Mouse (Mus musculus): ENCODE data around the gene Mkrn2. TPM values are rescaled to one million over a fixed set of nuclear protein-coding genes. Genes with fewer than 3 reads are reported as not detected.

Gene Mkrn2
- polyA plus RNA-seq, 1 experiment: 17.0 TPM

DNA sequence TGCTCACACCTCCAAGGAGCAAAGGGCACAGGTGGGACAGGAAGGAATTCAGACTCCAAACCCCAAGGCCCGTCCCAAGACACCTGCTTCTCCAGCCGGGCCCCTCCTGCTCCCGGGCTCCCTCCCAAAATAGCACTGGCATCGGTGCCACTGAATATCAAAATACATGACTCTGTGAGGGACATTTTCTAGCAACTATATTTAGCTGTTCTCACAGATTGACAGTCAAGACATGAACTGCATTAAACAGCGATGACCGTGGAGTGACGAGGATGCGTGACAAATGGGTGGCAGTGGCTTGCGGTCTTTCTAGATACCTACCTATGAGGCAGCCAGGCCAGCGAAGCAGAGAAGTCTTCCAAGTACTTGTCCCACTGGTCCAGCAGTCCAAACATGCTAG, 15.4 kb upstream of the Mkrn2 start:
- TF ChIP-seq MAX (IDR thresholded peaks at IDR 0.05; ENCODE audit: low read depth) (no peak), MYOD1 (IDR thresholded peaks at IDR 0.05; ENCODE audit: control insufficient read depth in 1 of 3, insufficient read length in 2 of 3, low read depth in 2 of 3) (peak in 1 of 3 experiments; percentile 38), E2F4 (IDR thresholded peaks at IDR 0.05; ENCODE audit: insufficient read depth) (no peak), TCF3 (IDR thresholded peaks at IDR 0.05; ENCODE audit: insufficient read length, low read depth) (no peak), POLR2A (IDR thresholded peaks at IDR 0.05; ENCODE audit: insufficient read length, low read depth) (no peak), TCF12 (IDR thresholded peaks at IDR 0.05; ENCODE audit: insufficient read depth, poor library complexity, severe bottlenecking) (no peak), SRF (IDR thresholded peaks at IDR 0.05; ENCODE audit: control insufficient read depth, insufficient read length, low read depth) (no peak), MYOG (IDR thresholded peaks at IDR 0.05; ENCODE audit: control insufficient read depth in 1 of 3, insufficient read depth in 1 of 3, insufficient read length in 2 of 3, low read depth in 2 of 3) (peak in 1 of 3 experiments; percentile 22)
- no peaks in the 10 kb centered on the region for H3K79me2 ChIP-seq (ENCODE audit: control insufficient read depth, insufficient read depth)
- H3K4me2 ChIP-seq (ENCODE audit: low read depth): no peak overlapping the region
- H3K36me3 ChIP-seq (ENCODE audit: control insufficient read depth, insufficient read depth): no peaks in the 10 kb centered on the region
- H3K4me3 ChIP-seq: no peak overlapping the region
- no peak overlapping the region for H3ac ChIP-seq (ENCODE audit: control insufficient read depth, insufficient read length)
- H3K27me3 ChIP-seq (ENCODE audit: control insufficient read depth, insufficient read depth, insufficient read length): no peaks in the 10 kb centered on the region

DNA sequence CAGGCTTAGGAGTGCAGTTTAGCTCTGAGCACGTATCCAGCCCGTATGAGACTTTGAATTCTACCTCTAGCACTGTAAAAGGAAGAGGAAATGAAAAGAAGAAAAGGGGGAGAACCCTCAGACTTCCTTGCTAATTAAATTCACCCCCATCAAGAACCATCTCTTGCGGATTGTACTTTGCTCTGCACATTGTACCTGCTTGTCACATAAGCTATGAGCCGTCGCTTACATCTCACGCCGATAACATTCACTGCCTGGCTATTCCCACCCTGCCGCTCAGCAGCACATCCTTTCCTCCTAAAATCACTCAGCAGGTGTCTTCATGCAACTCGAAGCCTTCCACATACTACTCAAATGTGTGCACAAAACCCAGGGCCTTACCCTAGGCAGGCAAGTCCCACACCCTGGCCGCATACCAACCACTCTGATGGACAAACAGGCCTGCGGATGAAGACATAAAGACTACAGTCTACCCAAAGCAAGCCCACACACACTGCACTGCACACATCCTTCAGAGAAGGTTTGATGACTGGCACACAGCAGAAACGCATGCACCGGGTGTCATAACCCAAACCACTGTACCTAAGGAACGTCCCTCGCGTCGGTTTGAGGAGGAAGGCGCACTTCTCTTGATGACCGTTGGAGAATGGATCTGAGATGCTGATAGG, 9.9 kb upstream of the Mkrn2 start:
- Histone ChIP-seq H3K27me3 (ENCODE audit: control insufficient read depth, insufficient read depth, insufficient read length) (no peaks in the 10 kb centered on the region), H3K36me3 (ENCODE audit: control insufficient read depth, insufficient read depth) (no peaks in the 10 kb centered on the region), H3K4me2 (ENCODE audit: low read depth) (no peak overlapping the region), H3K4me3 (no peak overlapping the region), H3K79me2 (ENCODE audit: control insufficient read depth, insufficient read depth) (no peaks in the 10 kb centered on the region), H3ac (ENCODE audit: control insufficient read depth, insufficient read length) (no peak overlapping the region)
- no peak for TF ChIP-seq SRF (IDR thresholded peaks at IDR 0.05; ENCODE audit: control insufficient read depth, insufficient read length, low read depth)
- no peak for TF ChIP-seq TCF3 (IDR thresholded peaks at IDR 0.05; ENCODE audit: insufficient read length, low read depth)
- no peak for TF ChIP-seq MYOG (IDR thresholded peaks at IDR 0.05; ENCODE audit: control insufficient read depth in 1 of 3, insufficient read depth in 1 of 3, insufficient read length in 2 of 3, low read depth in 2 of 3)

GRCm38 (mm10) chr6:115592458-115592857, 9.2 kb upstream of the Mkrn2 start, which contains the start of gene Mkrn2os:
Gene Mkrn2os (minus strand): TSS chr6:115592576.
- TF ChIP-seq E2F4 (IDR thresholded peaks at IDR 0.05; ENCODE audit: insufficient read depth) (no peak), USF1 (IDR thresholded peaks at IDR 0.05; ENCODE audit: low read depth) (no peak), TCF3 (IDR thresholded peaks at IDR 0.05; ENCODE audit: insufficient read length, low read depth) (no peak), SRF (IDR thresholded peaks at IDR 0.05; ENCODE audit: control insufficient read depth, insufficient read length, low read depth) (no peak), POLR2AphosphoS2 (IDR thresholded peaks at IDR 0.05; ENCODE audit: insufficient read length, low read depth) (no peak), MYOG (IDR thresholded peaks at IDR 0.05; ENCODE audit: control insufficient read depth in 1 of 3, insufficient read depth in 1 of 3, insufficient read length in 2 of 3, low read depth in 2 of 3) (no peak), POLR2A (IDR thresholded peaks at IDR 0.05; ENCODE audit: insufficient read length, low read depth) (no peak)
- no peak within 1 kb of the TSS for H3ac ChIP-seq (ENCODE audit: control insufficient read depth, insufficient read length)
- H3K4me3 ChIP-seq: no peak within 1 kb of the TSS
- no peaks in the 10 kb centered on the region for H3K79me2 ChIP-seq (ENCODE audit: control insufficient read depth, insufficient read depth)
- H3K4me2 ChIP-seq (ENCODE audit: low read depth): no peak within 1 kb of the TSS
- no peaks in the 10 kb centered on the region for H3K27me3 ChIP-seq (ENCODE audit: control insufficient read depth, insufficient read depth, insufficient read length)
- no peaks in the 10 kb centered on the region for H3K36me3 ChIP-seq (ENCODE audit: control insufficient read depth, insufficient read depth)

GRCm38 (mm10) chr6:115593252-115593651, 8.4 kb upstream of the Mkrn2 start:
- Histone ChIP-seq H3K4me2 (ENCODE audit: low read depth) (no peak overlapping the region), H3ac (ENCODE audit: control insufficient read depth, insufficient read length) (no peak overlapping the region), H3K4me3 (no peak overlapping the region), H3K27me3 (ENCODE audit: control insufficient read depth, insufficient read depth, insufficient read length) (no peaks in the 10 kb centered on the region), H3K36me3 (ENCODE audit: control insufficient read depth, insufficient read depth) (no peaks in the 10 kb centered on the region), H3K79me2 (ENCODE audit: control insufficient read depth, insufficient read depth) (no peaks in the 10 kb centered on the region)
- TF ChIP-seq MAX (IDR thresholded peaks at IDR 0.05; ENCODE audit: low read depth) (no peak), MYOD1 (IDR thresholded peaks at IDR 0.05; ENCODE audit: control insufficient read depth in 1 of 3, insufficient read length in 2 of 3, low read depth in 2 of 3) (no peak), SRF (IDR thresholded peaks at IDR 0.05; ENCODE audit: control insufficient read depth, insufficient read length, low read depth) (no peak), REST (IDR thresholded peaks at IDR 0.05; ENCODE audit: insufficient read depth, insufficient read length) (no peak), CEBPB (IDR thresholded peaks at IDR 0.05; ENCODE audit: insufficient read depth, poor library complexity, severe bottlenecking) (no peak)

GRCm38 (mm10) chr6:115594463-115594862, 7.2 kb upstream of the Mkrn2 start:
- Histone ChIP-seq H3K79me2 (ENCODE audit: control insufficient read depth, insufficient read depth) (no peaks in the 10 kb centered on the region), H3ac (ENCODE audit: control insufficient read depth, insufficient read length) (no peak overlapping the region), H3K27me3 (ENCODE audit: control insufficient read depth, insufficient read depth, insufficient read length) (no peaks in the 10 kb centered on the region), H3K36me3 (ENCODE audit: control insufficient read depth, insufficient read depth) (no peaks in the 10 kb centered on the region), H3K4me2 (ENCODE audit: low read depth) (no peak overlapping the region), H3K4me3 (no peak overlapping the region)
- TF ChIP-seq TCF3 (IDR thresholded peaks at IDR 0.05; ENCODE audit: insufficient read length, low read depth) (no peak), REST (IDR thresholded peaks at IDR 0.05; ENCODE audit: insufficient read depth, insufficient read length) (no peak), MYOD1 (IDR thresholded peaks at IDR 0.05; ENCODE audit: control insufficient read depth in 1 of 3, insufficient read length in 2 of 3, low read depth in 2 of 3) (no peak), E2F4 (IDR thresholded peaks at IDR 0.05; ENCODE audit: insufficient read depth) (no peak), POLR2AphosphoS2 (IDR thresholded peaks at IDR 0.05; ENCODE audit: insufficient read length, low read depth) (no peak), USF1 (IDR thresholded peaks at IDR 0.05; ENCODE audit: low read depth) (no peak), MAX (IDR thresholded peaks at IDR 0.05; ENCODE audit: low read depth) (no peak), CEBPB (IDR thresholded peaks at IDR 0.05; ENCODE audit: insufficient read depth, poor library complexity, severe bottlenecking) (no peak), SRF (IDR thresholded peaks at IDR 0.05; ENCODE audit: control insufficient read depth, insufficient read length, low read depth) (no peak), MYOG (IDR thresholded peaks at IDR 0.05; ENCODE audit: control insufficient read depth in 1 of 3, insufficient read depth in 1 of 3, insufficient read length in 2 of 3, low read depth in 2 of 3) (no peak)
